Mouse (Mus musculus) adipocyte (in vitro differentiated cells): ENCODE data around the gene Gm10644.

Source experiments
- DNase-seq: peaks from one replicate; pipeline ENCODE4 v3.0.0-alpha.2; 2016; ENCODE audit warnings: low spot score

Gene Gm10644

GRCm38 (mm10) chr8:83934994-83935393 is 20.0 kb downstream of the Gm10644 start:
- DNase-seq = no peak

- DNase-seq = no peak
Observed at GRCm38 (mm10) chr8:83934222-83934621, 20.8 kb downstream of the Gm10644 start.

GRCm38 (mm10) chr8:83926266-83926665 is 28.7 kb downstream of the Gm10644 start:
- no peak for DNase-seq

GRCm38 (mm10) chr8:83924585-83924984 is 30.4 kb downstream of the Gm10644 start:
- no peak for DNase-seq

GRCm38 (mm10) chr8:83922727-83923126 is 32.3 kb downstream of the Gm10644 start:
- DNase-seq = no peak

- DNase-seq = peak; percentile 85
Observed at GRCm38 (mm10) chr8:83921558-83921957, 33.4 kb downstream of the Gm10644 start.

GRCm38 (mm10) chr8:83917566-83917965 is 37.4 kb downstream of the Gm10644 start:
- DNase-seq = no peak

- no peak for DNase-seq
Observed at GRCm38 (mm10) chr8:83916015-83916414, 39.0 kb downstream of the Gm10644 start.

GRCm38 (mm10) chr8:83914860-83915259 is 40.1 kb downstream of the Gm10644 start:
- no peak for DNase-seq

GRCm38 (mm10) chr8:83914232-83914631 is 40.8 kb downstream of the Gm10644 start:
- DNase-seq = no peak

GRCm38 (mm10) chr8:83911809-83912731 is 42.9 kb downstream of the Gm10644 start:
- DNase-seq = no peak

- no peak for DNase-seq
Observed at GRCm38 (mm10) chr8:83909311-83909710, 45.7 kb downstream of the Gm10644 start.

GRCm38 (mm10) chr8:83908583-83908982 is 46.4 kb downstream of the Gm10644 start:
- DNase-seq = no peak

- no peak for DNase-seq
Observed at GRCm38 (mm10) chr8:83902961-83903666, 51.9 kb downstream of the Gm10644 start.

- DNase-seq = no peak
Observed at GRCm38 (mm10) chr8:83901566-83902485, 53.2 kb downstream of the Gm10644 start.

GRCm38 (mm10) chr8:83900957-83901270 is 54.1 kb downstream of the Gm10644 start:
- no peak for DNase-seq

GRCm38 (mm10) chr8:83900266-83900956 is 54.6 kb downstream of the Gm10644 start:
- DNase-seq = no peak

GRCm38 (mm10) chr8:83899363-83900252 is 55.4 kb downstream of the Gm10644 start, which contains the start of gene Adgrl1:
Gene Adgrl1 (plus strand): TSS chr8:83900105.
- DNase-seq = peak; percentile 96

- peak; percentile 87 for DNase-seq
Observed at GRCm38 (mm10) chr8:83898985-83899362, 56.0 kb downstream of the Gm10644 start.

GRCm38 (mm10) chr8:83898456-83898855 is 56.5 kb downstream of the Gm10644 start:
- no peak for DNase-seq
